Mouse (Mus musculus) bone marrow, adult 2 months (tissue): Measurements from ENCODE around the gene Zcwpw1.

Experiments
- CTCF ChIP-seq: fragments of 200-500 bp; IDR thresholded peaks from 2 replicates; pipeline ENCODE4 v1.5.1; 2011; ENCODE audit warnings: low read length, control low read depth; ENCODE audit not compliant: control insufficient read depth, insufficient read depth
- POLR2A ChIP-seq: fragments of 200-500 bp; IDR thresholded peaks from 2 replicates; pipeline ENCODE4 v1.6.1; 2011; ENCODE audit warnings: low read depth, mild to moderate bottlenecking, control low read depth, low read length, borderline replicate concordance; ENCODE audit not compliant: control insufficient read depth

DNA sequence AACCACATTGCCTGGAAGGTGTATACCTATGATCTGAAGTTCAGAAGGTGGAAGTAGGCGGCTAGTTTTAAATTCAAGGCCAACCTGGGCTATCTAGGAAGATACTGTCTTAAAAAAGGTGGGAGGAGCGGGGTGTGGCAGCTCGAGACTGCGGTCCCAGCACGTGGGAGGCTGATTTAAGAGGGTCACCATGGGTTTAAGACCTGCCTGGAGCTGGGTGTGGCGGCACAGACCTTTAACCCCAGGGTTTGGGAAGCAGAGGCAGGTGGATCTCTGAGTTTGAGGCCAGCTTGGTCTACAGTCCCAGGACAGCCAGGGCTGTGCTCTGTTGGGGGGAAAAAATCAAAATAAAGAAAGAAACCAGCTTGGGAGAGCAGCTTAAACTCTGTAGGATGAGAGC lies 35.6 kb upstream of the Zcwpw1 start:
- TF ChIP-seq POLR2A (no peak), CTCF (no peak)
